Mouse (Mus musculus) 3134 (cell line): ENCODE measurements at regions not wholly inside any gene's neighbourhood (a gene's known extent, or its start where the extent isn't known, plus 50 kb on each side); places are given as distances from the start of the nearest gene placed in this dataset.

Source experiments
- DNase-seq: peaks from one replicate; pipeline ENCODE4 v3.0.0-alpha.2; 2011; ENCODE audit warnings: low spot score; ENCODE audit not compliant: insufficient read length; ENCODE audit errors: extremely low read depth

GRCm38 (mm10) chr8:64542501-64542900 lies 150.4 kb downstream of the Cpe start:
- peak; percentile 47 for DNase-seq

GRCm38 (mm10) chr8:64539846-64540472 lies 152.9 kb downstream of the Cpe start:
- no peak for DNase-seq

- DNase-seq = no peak
These were observed 161.1 kb downstream of the Cpe start for GRCm38 (mm10) chr8:64531780-64532179.

- DNase-seq = no peak
These were observed 170.3 kb downstream of the Cpe start for GRCm38 (mm10) chr8:64522441-64523102.

- DNase-seq = no peak
These were observed 173.2 kb downstream of the Cpe start for GRCm38 (mm10) chr8:64519650-64520049.

GRCm38 (mm10) chr8:64515923-64516322 lies 176.9 kb downstream of the Cpe start:
- DNase-seq = no peak

GRCm38 (mm10) chr8:64497281-64498060 lies 195.4 kb downstream of the Cpe start:
- no peak for DNase-seq

- no peak for DNase-seq
These were observed 196.3 kb downstream of the Cpe start for GRCm38 (mm10) chr8:64496333-64497213.

- DNase-seq = no peak
These were observed 201.3 kb downstream of the Cpe start for GRCm38 (mm10) chr8:64491561-64491960.

- no peak for DNase-seq
These were observed 204.8 kb downstream of the Cpe start for GRCm38 (mm10) chr8:64488057-64488456.

- no peak for DNase-seq
These were observed 219.6 kb downstream of the Cpe start for GRCm38 (mm10) chr8:64473276-64473675.

- no peak for DNase-seq
These were observed 220.0 kb downstream of the Cpe start for GRCm38 (mm10) chr8:64472801-64473270.

GRCm38 (mm10) chr8:64461136-64461535 lies 231.7 kb downstream of the Cpe start:
- no peak for DNase-seq

GRCm38 (mm10) chr8:64456970-64457369 lies 235.9 kb downstream of the Cpe start:
- DNase-seq = no peak

- no peak for DNase-seq
These were observed 238.1 kb downstream of the Cpe start for GRCm38 (mm10) chr8:64454736-64455135.

- DNase-seq = no peak
These were observed 239.3 kb upstream of the Tll1 start for GRCm38 (mm10) chr8:64445366-64445765.

- no peak for DNase-seq
These were observed 238.4 kb upstream of the Tll1 start for GRCm38 (mm10) chr8:64444429-64444828.

GRCm38 (mm10) chr8:64438489-64438888 lies 232.4 kb upstream of the Tll1 start:
- DNase-seq = no peak

- no peak for DNase-seq
These were observed 228.6 kb upstream of the Tll1 start for GRCm38 (mm10) chr8:64434648-64435047.

GRCm38 (mm10) chr8:64422850-64423214 lies 216.8 kb upstream of the Tll1 start:
- no peak for DNase-seq
